Mouse (Mus musculus) heart, postnatal 0 days (tissue): ENCODE measurements around the gene Slc29a3. TPM values are rescaled to one million over a fixed set of nuclear protein-coding genes. Genes with fewer than 3 reads are reported as not detected.

Experiments used
- ATAC-seq: fragments of 200-750 bp; cut with Nextera tagmentation; 2 replicates; pipeline ENCODE4 v1.8.0; 2017; ENCODE audit warnings: low read depth, moderate number of reproducible peaks, moderate library complexity; ENCODE audit not compliant: insufficient read depth
- DNase-seq: peaks from one replicate; pipeline ENCODE4 v3.0.0-alpha.2; 2016; ENCODE audit warnings: low spot score
- H3K27ac ChIP-seq: fragments of 300-500 bp; sonication (generic); 2 replicates; pipeline ENCODE4 v1.5.1; 2014; ENCODE audit warnings: low read depth, mild to moderate bottlenecking
- H3K27me3 ChIP-seq: fragments of 300-500 bp; sonication (generic); 2 replicates; pipeline ENCODE4 v1.6.1; 2014; ENCODE audit warnings: low read length, mixed read lengths; ENCODE audit not compliant: control insufficient read depth, insufficient read depth
- H3K36me3 ChIP-seq: fragments of 300-500 bp; sonication (generic); replicated peaks from 2 replicates; pipeline ENCODE4 v1.6.1; 2014; ENCODE audit warnings: low read length, mixed read lengths; ENCODE audit not compliant: control insufficient read depth, insufficient read depth
- H3K4me1 ChIP-seq: fragments of 300-500 bp; sonication (generic); 2 replicates; pipeline ENCODE4 v1.6.1; 2014; ENCODE audit warnings: antibody characterized with exemption; ENCODE audit not compliant: control insufficient read depth, insufficient read depth
- H3K4me2 ChIP-seq: fragments of 300-500 bp; sonication (generic); 2 replicates; pipeline ENCODE4 v1.6.1; 2014; ENCODE audit warnings: low read depth, mild to moderate bottlenecking, low read length, moderate library complexity
- H3K4me3 ChIP-seq: fragments of 300-500 bp; sonication (generic); 2 replicates; pipeline ENCODE4 v1.5.1; 2014; ENCODE audit warnings: low read depth, low read length
- H3K9ac ChIP-seq: fragments of 300-500 bp; sonication (generic); replicated peaks from 2 replicates; pipeline ENCODE4 v1.6.1; 2014; ENCODE audit warnings: low read depth, low read length, mixed read lengths
- H3K9me3 ChIP-seq: fragments of 300-500 bp; sonication (generic); replicated peaks from 2 replicates; pipeline ENCODE4 v1.6.1; 2016; ENCODE audit warnings: low read length; ENCODE audit not compliant: control insufficient read depth
- CTCF ChIP-seq: IDR thresholded peaks from 2 replicates; pipeline ENCODE4 v1.5.1; 2016; ENCODE audit warnings: antibody characterized with exemption, control low read depth, low read depth
- EP300 ChIP-seq: IDR thresholded peaks from 2 replicates; pipeline ENCODE4 v1.6.1; 2016; ENCODE audit warnings: antibody characterized with exemption, low read depth
- WGBS: fragments of 180-500 bp; shearing (Covaris S2); extraction: QIAGEN DNeasy Blood & Tissue Kit; methylation state at CpG from one replicate; pipeline ENCODE4 v1.1.7; 2014; 5-methylcytosine and 5-hydroxymethylcytosine counted together
- polyA plus RNA-seq: library from polyadenylated mRNA; unstranded; fragments of >200 nt; fragmentation: Nextera tagmentation; extraction: Ambion mirVana; gene quantifications from 2 replicates; pipeline ENCODE4 v1.2.1, GENCODE M21; 2015
- total RNA-seq: library from RNA; depleted of rRNA; stranded (reverse); fragments of >200 nt; gene quantifications from 2 replicates; pipeline ENCODE4 v1.2.3, GENCODE M21; 2014; ENCODE audit warnings: low replicate concordance; rRNA removed

Gene Slc29a3
- total and polyA plus RNA-seq, 2 experiments from 2014 or later: 1.6 to 4.4 TPM

DNA sequence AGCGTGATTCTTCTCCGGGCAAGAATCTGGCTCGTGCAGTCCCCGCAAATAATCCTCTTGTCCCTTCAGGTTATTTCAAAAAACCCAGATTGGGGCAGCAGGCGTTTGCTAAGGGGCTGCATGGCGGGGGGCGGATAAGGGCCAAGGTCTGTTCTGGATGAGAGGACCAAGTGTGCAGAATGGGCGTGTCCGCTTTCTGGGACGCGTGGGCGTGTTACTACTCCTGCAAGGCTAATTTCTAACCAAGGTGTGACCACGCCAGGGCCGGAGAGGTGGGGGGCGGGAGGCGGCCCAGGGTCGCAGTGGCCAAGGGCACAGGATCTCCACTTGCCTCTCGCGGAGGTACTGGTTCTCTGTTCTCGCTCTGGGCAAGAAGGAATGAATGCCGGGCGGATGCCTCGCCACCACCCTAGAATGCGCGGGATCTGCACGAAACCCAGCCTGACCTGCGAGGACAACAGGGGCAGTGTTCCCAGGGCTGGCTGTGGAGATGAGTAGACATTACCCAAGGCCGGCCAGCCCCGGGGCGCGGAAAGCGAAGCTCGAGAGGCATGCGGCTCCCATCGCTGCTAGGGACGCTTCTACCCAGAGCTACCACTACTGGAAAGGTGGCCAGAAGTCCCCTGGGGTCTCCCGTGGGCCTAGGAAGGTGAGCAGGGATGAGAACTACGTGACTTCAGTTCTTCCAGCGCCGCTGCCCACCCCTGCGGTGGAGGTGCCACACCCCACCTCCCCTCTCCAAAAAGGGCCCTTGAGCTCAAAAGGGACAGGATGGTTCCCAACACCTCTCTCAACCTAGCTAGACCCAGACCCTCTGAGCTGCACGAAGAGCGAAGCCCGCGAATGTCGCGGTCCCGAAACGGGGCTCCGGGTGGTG lies 66.6 kb downstream of the Slc29a3 start:
- H3K4me2 ChIP-seq: peak overlapping the region; percentile 92
- H3K4me1 ChIP-seq: peaks cover 8% of the 10 kb centered on the region; the same call in 1 of the 2 replicates
- H3K27me3 ChIP-seq: peaks cover 63% of the 10 kb centered on the region
- WGBS: 6% methylated on average over 50 of the region's 50 CpGs
- no peak for DNase-seq
- H3K36me3 ChIP-seq: no peaks in the 10 kb centered on the region
- H3K27ac ChIP-seq: no peak overlapping the region
- TF ChIP-seq EP300: no peak
- TF ChIP-seq CTCF: no peak
- ATAC-seq: no peak
- no peak overlapping the region for H3K9ac ChIP-seq
- no peaks in the 10 kb centered on the region for H3K9me3 ChIP-seq
- peak overlapping the region; percentile 57 for H3K4me3 ChIP-seq

DNA sequence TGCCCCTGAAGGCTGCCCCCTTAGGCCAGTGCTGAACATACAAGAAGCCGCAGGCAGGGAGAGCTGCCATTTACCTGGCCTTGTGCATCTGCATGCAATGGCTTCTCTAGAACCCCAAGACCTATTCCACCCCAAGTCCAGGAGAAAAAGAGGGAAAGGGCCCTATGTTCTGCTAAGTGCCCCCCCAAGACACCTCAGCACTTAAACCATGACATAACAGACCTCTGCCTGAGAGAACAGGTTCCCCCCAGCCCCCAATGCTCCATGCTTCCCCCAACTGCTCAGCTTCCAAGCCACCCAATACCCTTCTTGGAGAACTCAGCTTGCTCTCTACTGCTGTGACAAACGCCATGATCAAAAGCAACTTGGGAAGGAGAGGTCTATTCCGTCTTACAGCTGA lies 73.7 kb downstream of the Slc29a3 start:
- Histone ChIP-seq H3K4me3 (no peak overlapping the region), H3K27me3 (peaks cover 11% of the 10 kb centered on the region), H3K9ac (no peak overlapping the region), H3K36me3 (no peaks in the 10 kb centered on the region), H3K27ac (no peak overlapping the region), H3K4me1 (no peaks in the 10 kb centered on the region), H3K9me3 (no peaks in the 10 kb centered on the region), H3K4me2 (no peak overlapping the region)
- DNase-seq (no peak), ATAC-seq (no peak)
- WGBS: 66% methylated on average over 3 of the region's 3 CpGs
- TF ChIP-seq CTCF (no peak), EP300 (no peak)

DNA sequence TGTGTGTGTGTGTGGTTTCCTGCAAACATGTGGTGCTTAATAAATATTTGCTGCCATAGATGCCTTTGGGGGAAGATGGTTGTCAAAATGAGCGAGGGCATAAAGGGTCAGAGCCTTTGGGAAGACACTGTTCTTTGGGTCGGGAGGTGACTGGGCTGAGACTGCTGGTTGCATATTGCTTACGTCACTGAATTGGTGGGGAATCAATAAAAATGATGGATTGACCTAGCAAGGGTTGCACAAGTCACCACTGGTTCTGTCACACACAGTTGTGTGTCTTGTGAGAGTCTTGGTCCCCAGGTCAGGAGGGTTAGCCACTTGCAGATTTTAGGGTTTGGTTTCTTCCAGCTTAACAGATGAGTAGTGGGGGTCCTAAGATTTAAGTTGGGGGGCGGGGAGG lies 75.3 kb downstream of the Slc29a3 start:
- H3K27ac ChIP-seq: no peak overlapping the region
- WGBS: 78% methylated on average over 4 of the region's 4 CpGs
- no peaks in the 10 kb centered on the region for H3K36me3 ChIP-seq
- H3K4me3 ChIP-seq: no peak overlapping the region
- DNase-seq (no peak), ATAC-seq (no peak)
- H3K4me1 ChIP-seq: no peaks in the 10 kb centered on the region
- H3K4me2 ChIP-seq: no peak overlapping the region
- no peaks in the 10 kb centered on the region for H3K9me3 ChIP-seq
- TF ChIP-seq EP300: no peak
- TF ChIP-seq CTCF: no peak
- no peak overlapping the region for H3K9ac ChIP-seq
- H3K27me3 ChIP-seq: peaks cover 4% of the 10 kb centered on the region; the same call in 1 of the 2 replicates

DNA sequence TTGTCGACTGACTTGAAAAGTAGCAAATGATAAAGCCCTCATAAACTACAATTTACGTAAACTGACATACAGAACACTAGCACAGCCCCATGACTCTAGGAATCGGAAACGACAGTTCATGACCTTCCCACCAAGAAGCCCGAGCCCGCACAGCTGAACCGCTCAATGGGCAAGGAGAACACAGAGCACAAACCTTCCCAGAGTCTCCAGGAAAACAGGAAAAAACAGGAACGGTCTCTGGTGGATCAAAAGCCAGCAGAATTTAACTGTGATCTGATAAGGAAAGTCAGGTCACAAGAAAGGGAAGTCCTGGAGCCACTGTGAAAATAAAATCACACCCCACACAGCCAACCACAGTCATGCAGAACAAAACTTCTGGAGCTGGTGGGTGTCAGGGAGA lies 82.4 kb downstream of the Slc29a3 start:
- 56% methylated on average over 8 of the region's 8 CpGs for WGBS
- ATAC-seq: no peak
- Histone ChIP-seq H3K4me3 (no peak overlapping the region), H3K27me3 (no peaks in the 10 kb centered on the region), H3K9me3 (no peaks in the 10 kb centered on the region), H3K27ac (no peak overlapping the region), H3K4me1 (no peaks in the 10 kb centered on the region), H3K9ac (no peak overlapping the region), H3K36me3 (no peaks in the 10 kb centered on the region), H3K4me2 (no peak overlapping the region)
- no peak for DNase-seq
- no peak for TF ChIP-seq CTCF
- no peak for TF ChIP-seq EP300

DNA sequence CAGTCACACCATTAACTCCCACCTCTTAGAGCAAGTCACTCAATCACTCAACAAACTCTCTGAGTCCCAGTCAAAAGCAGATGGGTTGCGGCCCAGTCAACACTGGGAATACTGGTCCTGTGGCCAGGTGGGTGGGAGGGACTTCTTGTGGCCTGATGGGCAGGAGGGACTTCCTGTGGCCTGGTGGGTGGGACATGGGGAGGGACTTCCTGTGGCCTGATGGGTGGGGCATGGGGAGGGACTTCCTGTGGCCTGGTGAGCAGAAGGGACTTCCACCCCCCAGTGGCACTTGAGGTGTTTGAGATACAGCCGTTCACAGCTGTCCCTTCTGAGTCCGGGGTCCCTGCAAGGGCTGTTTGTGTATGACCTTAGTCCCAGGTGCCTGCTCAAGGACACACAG lies 84.0 kb downstream of the Slc29a3 start:
- Histone ChIP-seq H3K9ac (no peak overlapping the region), H3K27ac (no peak overlapping the region), H3K4me2 (no peak overlapping the region), H3K36me3 (no peaks in the 10 kb centered on the region), H3K9me3 (no peaks in the 10 kb centered on the region), H3K4me3 (no peak overlapping the region), H3K27me3 (no peaks in the 10 kb centered on the region), H3K4me1 (no peaks in the 10 kb centered on the region)
- DNase-seq (no peak), ATAC-seq (no peak)
- TF ChIP-seq CTCF (no peak), EP300 (no peak)
- WGBS: 54% methylated on average over 3 of the region's 3 CpGs

Other genes starting within 250 kb of the Slc29a3 start
- gene Cdh23, start 56.3 kb downstream of the Slc29a3 start, total RNA-seq: 0.15 and 0.23 TPM in 2 replicates
- 0.16 and 0.23 TPM in 2 replicates for gene Cdh23, start 56.3 kb downstream of the Slc29a3 start, polyA plus RNA-seq
- 50.5 and 63.2 TPM in 2 replicates for gene Unc5b, start 78.8 kb upstream of the Slc29a3 start, total RNA-seq
- 4.9 and 5.0 TPM in 2 replicates for gene Unc5b, start 78.8 kb upstream of the Slc29a3 start, polyA plus RNA-seq